Mouse (Mus musculus): ENCODE data around the gene Atp1a2.
A peak's percentile ranks its signal among the peaks of the same experiment; 100 is the strongest.

Gene Atp1a2

GRCm38 (mm10) chr1:172297611-172298537 is at the start of gene Atp1a2:
Gene Atp1a2 (minus strand): TSS chr1:172298064.
- no peak for DNase-seq (ENCODE audit: low read depth)

GRCm38 (mm10) chr1:172347382-172347781 is 49.5 kb upstream of the Atp1a2 start:
- DNase-seq (ENCODE audit: low read depth) = no peak

- no peak for DNase-seq (ENCODE audit: low read depth)
Observed at GRCm38 (mm10) chr1:172346707-172347106, 48.8 kb upstream of the Atp1a2 start.

GRCm38 (mm10) chr1:172344820-172345219 is 47.0 kb upstream of the Atp1a2 start:
- DNase-seq (ENCODE audit: low read depth) = no peak

- no peak for DNase-seq (ENCODE audit: low read depth)
Observed at GRCm38 (mm10) chr1:172343914-172344313, 46.0 kb upstream of the Atp1a2 start.

- no peak for DNase-seq (ENCODE audit: low read depth)
Observed at GRCm38 (mm10) chr1:172342729-172343128, 44.9 kb upstream of the Atp1a2 start.

- no peak for DNase-seq (ENCODE audit: low read depth)
Observed at GRCm38 (mm10) chr1:172341386-172341785, 43.5 kb upstream of the Atp1a2 start.

GRCm38 (mm10) chr1:172340729-172341321 is 43.0 kb upstream of the Atp1a2 start, which contains the start of gene Kcnj10:
Gene Kcnj10 (plus strand): TSS chr1:172341210.
- peak; percentile 57 for DNase-seq (ENCODE audit: low read depth)

GRCm38 (mm10) chr1:172337411-172338185 is 39.7 kb upstream of the Atp1a2 start:
- no peak for DNase-seq (ENCODE audit: low read depth)

- DNase-seq (ENCODE audit: low read depth) = no peak
Observed at GRCm38 (mm10) chr1:172335804-172336203, 37.9 kb upstream of the Atp1a2 start.

GRCm38 (mm10) chr1:172333512-172333911 is 35.6 kb upstream of the Atp1a2 start:
- DNase-seq (ENCODE audit: low read depth) = no peak

- no peak for DNase-seq (ENCODE audit: low read depth)
Observed at GRCm38 (mm10) chr1:172332925-172333324, 35.1 kb upstream of the Atp1a2 start.

- DNase-seq (ENCODE audit: low read depth) = no peak
Observed at GRCm38 (mm10) chr1:172331422-172331947, 33.6 kb upstream of the Atp1a2 start.

GRCm38 (mm10) chr1:172329616-172330015 is 31.8 kb upstream of the Atp1a2 start:
- no peak for DNase-seq (ENCODE audit: low read depth)

GRCm38 (mm10) chr1:172329131-172329530 is 31.3 kb upstream of the Atp1a2 start, which contains the start of gene Kcnj9:
Gene Kcnj9 (minus strand): TSS chr1:172329318.
- no peak for DNase-seq (ENCODE audit: low read depth)

- no peak for DNase-seq (ENCODE audit: low read depth)
Observed at GRCm38 (mm10) chr1:172328461-172328860, 30.6 kb upstream of the Atp1a2 start.

- DNase-seq (ENCODE audit: low read depth) = no peak
Observed at GRCm38 (mm10) chr1:172328041-172328440, 30.2 kb upstream of the Atp1a2 start.

- DNase-seq (ENCODE audit: low read depth) = no peak
Observed at GRCm38 (mm10) chr1:172327206-172328001, 29.5 kb upstream of the Atp1a2 start.

GRCm38 (mm10) chr1:172326684-172327083 is 28.8 kb upstream of the Atp1a2 start:
- no peak for DNase-seq (ENCODE audit: low read depth)

- no peak for DNase-seq (ENCODE audit: low read depth)
Observed at GRCm38 (mm10) chr1:172325680-172326535, 28.0 kb upstream of the Atp1a2 start.

Data from c-Kit-positive CD71-positive TER-119-negative erythroid progenitor cells, embryonic 14.5 days (primary cell).